Mouse (Mus musculus) heart, embryonic 12.5 days (tissue): Measurements from ENCODE around the gene Narf. TPM values are rescaled to one million over a fixed set of nuclear protein-coding genes. Genes with fewer than 3 reads are reported as not detected.

Experiments used
- ATAC-seq: fragments of 200-750 bp; cut with Nextera tagmentation; 2 replicates; pipeline ENCODE4 v1.8.0; 2017; ENCODE audit warnings: moderate TSS enrichment, moderate library complexity; ENCODE audit not compliant: insufficient number of reproducible peaks, low FRiP score
- H3K27ac ChIP-seq: fragments of 300-500 bp; sonication (generic); 2 replicates; pipeline ENCODE4 v1.5.1; 2016; ENCODE audit warnings: mild to moderate bottlenecking, moderate library complexity; ENCODE audit not compliant: poor library complexity, severe bottlenecking
- H3K27me3 ChIP-seq: fragments of 300-500 bp; sonication (generic); replicated peaks from 2 replicates; pipeline ENCODE4 v1.6.1; 2016; ENCODE audit warnings: mild to moderate bottlenecking, moderate library complexity
- H3K36me3 ChIP-seq: fragments of 300-500 bp; sonication (generic); 2 replicates; pipeline ENCODE4 v1.6.1; 2016; ENCODE audit warnings: mild to moderate bottlenecking, moderate library complexity
- H3K4me1 ChIP-seq: fragments of 300-500 bp; sonication (generic); replicated peaks from 2 replicates; pipeline ENCODE4 v1.6.1; 2016; ENCODE audit warnings: mild to moderate bottlenecking
- H3K4me2 ChIP-seq: fragments of 300-500 bp; sonication (generic); 2 replicates; pipeline ENCODE4 v1.6.1; 2016; ENCODE audit warnings: mild to moderate bottlenecking, moderate library complexity
- H3K4me3 ChIP-seq: fragments of 300-500 bp; sonication (generic); 2 replicates; pipeline ENCODE4 v1.5.1; 2016; ENCODE audit warnings: mild to moderate bottlenecking
- H3K9ac ChIP-seq: fragments of 300-500 bp; sonication (generic); 2 replicates; pipeline ENCODE4 v1.6.1; 2016; ENCODE audit warnings: mild to moderate bottlenecking, moderate library complexity
- H3K9me3 ChIP-seq: fragments of 300-500 bp; sonication (generic); replicated peaks from 2 replicates; pipeline ENCODE4 v1.6.1; 2016; ENCODE audit warnings: mild to moderate bottlenecking, moderate library complexity
- WGBS: fragments of 180-500 bp; shearing (Covaris S2); methylation state at CpG from one replicate; pipeline ENCODE4 v1.1.7; 2016; 5-methylcytosine and 5-hydroxymethylcytosine counted together
- polyA plus RNA-seq: library from polyadenylated mRNA; unstranded; fragments of >200 nt; fragmentation: Nextera tagmentation; extraction: Ambion mirVana; gene quantifications from 2 replicates; pipeline ENCODE4 v1.2.1, GENCODE M21; 2016

Narf gene
- polyA plus RNA-seq, 1 experiment from 2014 or later = 56.8 TPM

- H3K27me3 ChIP-seq = no peaks in the 10 kb centered on the region
- peaks cover 28% of the 10 kb centered on the region for H3K4me1 ChIP-seq
- WGBS = 54% methylated on average over 2 of the region's 2 CpGs
- H3K27ac ChIP-seq = peak overlapping the region; percentile 49
- no peak for ATAC-seq
- peak overlapping the region; percentile 47 for H3K4me2 ChIP-seq
- H3K4me3 ChIP-seq = peak overlapping the region; percentile 36; the same call in 1 of the 2 replicates
- H3K9ac ChIP-seq = no peak overlapping the region
- peaks cover 48% of the 10 kb centered on the region for H3K36me3 ChIP-seq
- no peaks in the 10 kb centered on the region for H3K9me3 ChIP-seq
Observed at GRCm38 (mm10) chr11:121239669-121240068, 2.6 kb downstream of the Narf start.

- ATAC-seq = no peak
- Histone ChIP-seq H3K36me3 (peaks cover 95% of the 10 kb centered on the region), H3K27ac (no peak overlapping the region), H3K4me3 (no peak overlapping the region), H3K4me2 (no peak overlapping the region), H3K27me3 (no peaks in the 10 kb centered on the region), H3K4me1 (no peaks in the 10 kb centered on the region), H3K9ac (no peak overlapping the region), H3K9me3 (no peaks in the 10 kb centered on the region)
- 82% methylated on average over 8 of the region's 8 CpGs for WGBS
Observed at GRCm38 (mm10) chr11:121250196-121250595, 13.1 kb downstream of the Narf start.

- Histone ChIP-seq H3K4me3 (peak within 1 kb of the TSS; percentile 90), H3K4me1 (peaks cover 15% of the 10 kb centered on the region; the same call in 1 of the 2 replicates), H3K4me2 (peak within 1 kb of the TSS; percentile 95), H3K36me3 (peaks cover 49% of the 10 kb centered on the region), H3K9me3 (no peaks in the 10 kb centered on the region), H3K27ac (peak within 1 kb of the TSS; percentile 81), H3K27me3 (no peaks in the 10 kb centered on the region), H3K9ac (peak within 1 kb of the TSS; percentile 98)
- peak; percentile 99 for ATAC-seq
- WGBS = 2% methylated on average over 86 of the region's 91 CpGs
Observed at GRCm38 (mm10) chr11:121259160-121260100, 22.4 kb downstream of the Narf start, which contains the start of gene Foxk2. Gene Foxk2 (plus strand): TSS chr11:121259990.

- Histone ChIP-seq H3K4me2 (peak overlapping the region; percentile 95), H3K4me1 (peaks cover 15% of the 10 kb centered on the region; the same call in 1 of the 2 replicates), H3K4me3 (peak overlapping the region; percentile 90), H3K27ac (peak overlapping the region; percentile 73), H3K27me3 (no peaks in the 10 kb centered on the region), H3K9ac (peak overlapping the region; percentile 98), H3K36me3 (peaks cover 49% of the 10 kb centered on the region), H3K9me3 (no peaks in the 10 kb centered on the region)
- ATAC-seq = peak; percentile 17
- WGBS = 2% methylated on average over 57 of the region's 60 CpGs
Observed at GRCm38 (mm10) chr11:121260211-121260906, 23.3 kb downstream of the Narf start.

- Histone ChIP-seq H3K27me3 (no peaks in the 10 kb centered on the region), H3K4me3 (peak overlapping the region; percentile 90), H3K27ac (no peak overlapping the region), H3K9ac (peak overlapping the region; percentile 98), H3K4me2 (peak overlapping the region; percentile 95), H3K9me3 (no peaks in the 10 kb centered on the region), H3K36me3 (peaks cover 42% of the 10 kb centered on the region), H3K4me1 (peaks cover 15% of the 10 kb centered on the region; the same call in 1 of the 2 replicates)
- ATAC-seq = no peak
- 51% methylated on average over 2 of the region's 2 CpGs for WGBS
Observed at GRCm38 (mm10) chr11:121261074-121261473, 24.0 kb downstream of the Narf start.

GRCm38 (mm10) chr11:121277516-121277915 is 40.5 kb downstream of the Narf start:
- no peak for ATAC-seq

GRCm38 (mm10) chr11:121278011-121278410 is 41.0 kb downstream of the Narf start:
- WGBS = 93% methylated on average over 3 of the region's 3 CpGs
- Histone ChIP-seq H3K27ac (no peak overlapping the region), H3K27me3 (no peaks in the 10 kb centered on the region), H3K9me3 (no peaks in the 10 kb centered on the region), H3K4me1 (peaks cover 41% of the 10 kb centered on the region), H3K36me3 (peaks cover 20% of the 10 kb centered on the region), H3K4me3 (no peak overlapping the region), H3K4me2 (no peak overlapping the region), H3K9ac (no peak overlapping the region)
- no peak for ATAC-seq

More at GRCm38 (mm10) chr11:121277516-121277915, 40.5 kb downstream of the Narf start:
- Histone ChIP-seq H3K36me3 (peaks cover 24% of the 10 kb centered on the region), H3K4me3 (no peak overlapping the region), H3K4me1 (peaks cover 36% of the 10 kb centered on the region), H3K9ac (no peak overlapping the region), H3K4me2 (no peak overlapping the region), H3K27me3 (no peaks in the 10 kb centered on the region), H3K27ac (no peak overlapping the region), H3K9me3 (no peaks in the 10 kb centered on the region)
- 83% methylated on average over 8 of the region's 8 CpGs for WGBS

GRCm38 (mm10) chr11:121282911-121283310 is 45.9 kb downstream of the Narf start:
- Histone ChIP-seq H3K9ac (peak overlapping the region; percentile 47), H3K27me3 (no peaks in the 10 kb centered on the region), H3K4me1 (peaks cover 53% of the 10 kb centered on the region), H3K4me2 (peak overlapping the region; percentile 47), H3K36me3 (peaks cover 31% of the 10 kb centered on the region), H3K4me3 (no peak overlapping the region), H3K9me3 (no peaks in the 10 kb centered on the region), H3K27ac (peak overlapping the region; percentile 80)
- 19% methylated on average over 6 of the region's 6 CpGs for WGBS
- peak; percentile 75 for ATAC-seq

GRCm38 (mm10) chr11:121289859-121290258 is 52.8 kb downstream of the Narf start:
- 94% methylated on average over 3 of the region's 3 CpGs for WGBS
- no peak overlapping the region for H3K4me3 ChIP-seq
- no peak overlapping the region for H3K4me2 ChIP-seq
- H3K9me3 ChIP-seq = no peaks in the 10 kb centered on the region
- peaks cover 79% of the 10 kb centered on the region for H3K36me3 ChIP-seq
- H3K9ac ChIP-seq = no peak overlapping the region
- H3K27me3 ChIP-seq = no peaks in the 10 kb centered on the region
- 0 out of 2 replicates have a peak, but pooled peaks cover 4% of the 10 kb centered on the region for H3K4me1 ChIP-seq
- ATAC-seq = no peak
- H3K27ac ChIP-seq = no peak overlapping the region

- H3K36me3 ChIP-seq = peaks cover 77% of the 10 kb centered on the region
- ATAC-seq = no peak
Observed at GRCm38 (mm10) chr11:121294771-121295170, 57.7 kb downstream of the Narf start.

GRCm38 (mm10) chr11:121298493-121298892 is 61.4 kb downstream of the Narf start:
- ATAC-seq = no peak
- peaks cover 86% of the 10 kb centered on the region for H3K36me3 ChIP-seq

More at GRCm38 (mm10) chr11:121294771-121295170, 57.7 kb downstream of the Narf start:
- Histone ChIP-seq H3K4me2 (no peak overlapping the region), H3K9ac (no peak overlapping the region), H3K4me1 (no peaks in the 10 kb centered on the region), H3K9me3 (no peaks in the 10 kb centered on the region), H3K27me3 (no peaks in the 10 kb centered on the region), H3K27ac (no peak overlapping the region), H3K4me3 (no peak overlapping the region)
- WGBS = 92% methylated on average over 5 of the region's 5 CpGs

More at GRCm38 (mm10) chr11:121298493-121298892, 61.4 kb downstream of the Narf start:
- Histone ChIP-seq H3K27me3 (no peaks in the 10 kb centered on the region), H3K4me1 (no peaks in the 10 kb centered on the region), H3K4me2 (no peak overlapping the region), H3K9me3 (no peaks in the 10 kb centered on the region), H3K4me3 (no peak overlapping the region), H3K27ac (no peak overlapping the region), H3K9ac (no peak overlapping the region)
- 89% methylated on average over 8 of the region's 8 CpGs for WGBS
